Mouse (Mus musculus) ES-E14 (cell line): ENCODE results near the gene Ttyh2. TPM values are rescaled to one million over a fixed set of nuclear protein-coding genes. Genes with fewer than 3 reads are reported as not detected.

Source experiments
- DNase-seq: peaks from one replicate; pipeline ENCODE4 v3.0.0-alpha.2; 2013; ENCODE audit warnings: low read depth, low spot score
- H3K27ac ChIP-seq: 2 replicates; pipeline ENCODE4 v1.5.1; 2012; ENCODE audit warnings: low read depth, mild to moderate bottlenecking, low read length, moderate library complexity, mixed read lengths; ENCODE audit not compliant: poor library complexity, insufficient read depth, severe bottlenecking
- H3K36me3 ChIP-seq: 2 replicates; pipeline ENCODE4 v1.6.1; 2012; ENCODE audit warnings: mild to moderate bottlenecking, low read length, moderate library complexity, mixed read lengths; ENCODE audit not compliant: control insufficient read depth, poor library complexity, insufficient read depth, severe bottlenecking
- H3K4me1 ChIP-seq, 2 experiments: fragments of 150-350 bp in 1 of 2; sonication (generic) in 1 of 2; 2 replicates each; pipeline ENCODE4 v1.6.1; 2012; ENCODE audit warnings: low read length in 2 of 2, mild to moderate bottlenecking in 1 of 2, mixed read lengths in 1 of 2; ENCODE audit not compliant: control insufficient read depth in 2 of 2, insufficient read depth in 2 of 2, poor library complexity in 1 of 2
- H3K4me3 ChIP-seq, 2 experiments: fragments of 150-350 bp in 1 of 2; sonication (generic) in 1 of 2; 2 replicates each; pipeline ENCODE4 v1.5.1; 2012; ENCODE audit warnings: low read length in 2 of 2, low read depth in 1 of 2, mild to moderate bottlenecking in 1 of 2, mixed read lengths in 1 of 2; ENCODE audit not compliant: insufficient read depth in 1 of 2, poor library complexity in 1 of 2, severe bottlenecking in 1 of 2
- H3K9ac ChIP-seq: 2 replicates; pipeline ENCODE4 v1.6.1; 2012; ENCODE audit warnings: low read depth, mild to moderate bottlenecking, low read length, mixed read lengths; ENCODE audit not compliant: poor library complexity, insufficient read depth, severe bottlenecking
- H3K9me3 ChIP-seq: fragments of 150-350 bp; sonication (generic); 2 replicates; pipeline ENCODE4 v1.6.1; 2012; ENCODE audit warnings: low read depth, mild to moderate bottlenecking, low read length; ENCODE audit not compliant: control insufficient read depth, insufficient read depth
- CHD2 ChIP-seq: IDR thresholded peaks from 2 replicates; pipeline ENCODE4 v1.6.1; 2014; ENCODE audit warnings: mild to moderate bottlenecking, low read depth, low read length, inconsistent platforms
- HCFC1 ChIP-seq: IDR thresholded peaks from 2 replicates; pipeline ENCODE4 v1.6.1; 2012; ENCODE audit warnings: low read length, inconsistent platforms, borderline replicate concordance; ENCODE audit not compliant: insufficient read depth
- MAFK ChIP-seq: IDR thresholded peaks from 2 replicates; pipeline ENCODE4 v1.6.1; 2014; ENCODE audit warnings: mild to moderate bottlenecking, low read depth, low read length, inconsistent platforms; ENCODE audit not compliant: insufficient read depth
- ZC3H11A ChIP-seq: IDR thresholded peaks from 2 replicates; pipeline ENCODE4 v1.6.1; 2012; ENCODE audit warnings: low read depth, mild to moderate bottlenecking, inconsistent platforms, low read length, borderline replicate concordance
- ZNF384 ChIP-seq: IDR thresholded peaks from 2 replicates; pipeline ENCODE4 v1.6.1; 2012; ENCODE audit warnings: low read depth, low read length, inconsistent platforms
- in situ Hi-C, 2 experiments: fragments of 600-800 bp; cut with MboI; formaldehyde crosslinking; loops; one replicate each; pipeline ENCODE4 v1.15.1; 2025; ENCODE audit warnings: low sequenced_read_pairs in 2 of 2, inconsistent platforms in 1 of 2; ENCODE audit not compliant: unreplicated experiment in 2 of 2
- total RNA-seq: library from RNA; depleted of rRNA; stranded (reverse); fragments of 300-350 nt; gene quantifications from 2 replicates; pipeline ENCODE4 v1.2.3, GENCODE M21; 2012

Gene Ttyh2
- total RNA-seq, 1 experiment, result 16.7 TPM

- H3K27ac ChIP-seq, result no peak overlapping the region
- no peak for TF ChIP-seq ZNF384
- H3K4me3 ChIP-seq, result no peak overlapping the region
- in situ Hi-C loops, result no loop called here
- H3K36me3 ChIP-seq, result peaks cover 8% of the 10 kb centered on the region; the same call in 1 of the 2 replicates
- DNase-seq, result no peak
- H3K4me1 ChIP-seq, result peaks cover 1 to 4% of the 10 kb centered on the region in 2 experiments; a peak in 2 of 4 replicates
- no peaks in the 10 kb centered on the region for H3K9me3 ChIP-seq
- H3K9ac ChIP-seq, result no peak overlapping the region
These were observed 36.2 kb downstream of the Ttyh2 start for GRCm38 (mm10) chr11:114711393-114711792.

DNA sequence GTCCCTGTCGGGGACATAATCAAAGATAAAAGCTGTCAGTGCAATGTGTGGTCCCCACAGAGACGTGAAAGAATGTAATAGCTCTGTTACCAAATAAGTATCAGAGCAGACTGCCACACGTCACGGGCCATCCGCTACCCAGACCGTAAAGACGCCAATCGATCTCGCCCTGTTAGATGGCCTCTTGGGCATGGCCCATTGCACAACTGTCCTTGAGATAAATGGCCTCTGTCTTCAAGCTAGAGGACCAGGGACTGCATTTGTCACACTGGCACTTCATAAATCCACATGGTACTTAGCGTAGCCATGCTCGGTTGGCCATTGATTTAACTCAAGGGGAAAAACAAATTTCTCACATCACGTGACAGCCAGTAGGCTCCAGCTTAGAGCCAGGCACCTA is 36.6 kb downstream of the Ttyh2 start:
- Histone ChIP-seq H3K9ac (no peak overlapping the region), H3K27ac (no peak overlapping the region), H3K9me3 (no peaks in the 10 kb centered on the region), H3K4me3 (no peak overlapping the region), H3K4me1 (peaks cover 1 to 4% of the 10 kb centered on the region in 2 experiments; a peak in 2 of 4 replicates), H3K36me3 (peaks cover 8% of the 10 kb centered on the region; the same call in 1 of the 2 replicates)
- in situ Hi-C loops, result no loop called here
- no peak for TF ChIP-seq MAFK
- DNase-seq, result no peak

GRCm38 (mm10) chr11:114714526-114714925 is 39.3 kb downstream of the Ttyh2 start:
- peaks cover 1 to 4% of the 10 kb centered on the region in 2 experiments; a peak in 2 of 4 replicates for H3K4me1 ChIP-seq
- H3K4me3 ChIP-seq, result no peak overlapping the region
- in situ Hi-C loops, result no loop called here
- H3K36me3 ChIP-seq, result peaks cover 8% of the 10 kb centered on the region; the same call in 1 of the 2 replicates
- no peaks in the 10 kb centered on the region for H3K9me3 ChIP-seq
- H3K27ac ChIP-seq, result no peak overlapping the region
- no peak overlapping the region for H3K9ac ChIP-seq
- TF ChIP-seq MAFK, result no peak
- TF ChIP-seq ZC3H11A, result no peak
- TF ChIP-seq HCFC1, result no peak
- TF ChIP-seq CHD2, result no peak
- TF ChIP-seq ZNF384, result no peak
- DNase-seq, result no peak

GRCm38 (mm10) chr11:114715531-114715930 is 40.3 kb downstream of the Ttyh2 start:
- Histone ChIP-seq H3K4me3 (no peak overlapping the region), H3K9me3 (no peaks in the 10 kb centered on the region), H3K36me3 (peaks cover 8% of the 10 kb centered on the region; the same call in 1 of the 2 replicates), H3K9ac (no peak overlapping the region), H3K4me1 (peaks cover 1 to 4% of the 10 kb centered on the region in 2 experiments; a peak in 2 of 4 replicates), H3K27ac (no peak overlapping the region)
- in situ Hi-C loops, result no loop called here
- no peak for TF ChIP-seq ZC3H11A
- no peak for TF ChIP-seq ZNF384
- TF ChIP-seq MAFK, result no peak
- no peak for TF ChIP-seq HCFC1
- DNase-seq, result no peak

DNA sequence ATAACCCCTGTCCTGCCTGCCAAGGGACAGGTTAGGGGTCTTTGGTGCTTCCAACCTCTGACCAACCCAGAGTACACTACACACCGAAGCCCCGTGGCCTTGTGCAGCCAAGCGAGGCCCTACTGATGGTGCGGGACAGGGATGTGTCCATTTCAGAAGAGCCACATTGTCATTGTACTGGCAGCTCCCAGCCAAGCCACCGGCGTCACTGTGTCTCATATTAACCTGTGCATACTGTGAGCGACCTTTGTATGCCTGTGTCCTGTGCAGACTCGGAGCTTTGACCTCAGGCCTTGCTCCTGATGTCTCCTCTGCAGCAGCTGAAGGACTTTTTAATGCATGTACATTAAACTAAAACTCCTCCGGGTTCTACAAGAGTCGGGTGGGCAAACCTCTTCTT is 45.3 kb downstream of the Ttyh2 start:
- TF ChIP-seq HCFC1 (no peak), ZNF384 (no peak), MAFK (no peak), ZC3H11A (no peak), CHD2 (no peak)
- no peaks in the 10 kb centered on the region for H3K9me3 ChIP-seq
- in situ Hi-C loops, result no loop called here
- H3K27ac ChIP-seq, result no peak overlapping the region
- no peak for DNase-seq
- no peak overlapping the region for H3K4me3 ChIP-seq
- H3K9ac ChIP-seq, result no peak overlapping the region
- H3K4me1 ChIP-seq, result peaks cover 2% of the 10 kb centered on the region in 2 experiments; a peak in 1 of 4 replicates
- no peaks in the 10 kb centered on the region for H3K36me3 ChIP-seq
